Mouse (Mus musculus) kidney, adult 2 months (tissue): Measurements from ENCODE around the gene Wasf1.

Experiments used
- CTCF ChIP-seq: fragments of 200-500 bp; conservative IDR thresholded peaks from 2 replicates; pipeline ENCODE4 v1.5.1; 2011; ENCODE audit warnings: low read depth, mild to moderate bottlenecking, control low read depth, low read length, moderate library complexity, mixed read lengths; ENCODE audit not compliant: insufficient read depth, insufficient read length
- POLR2A ChIP-seq: fragments of 200-500 bp; IDR thresholded peaks from one replicate; pipeline ENCODE4 v1.6.1; 2011; ENCODE audit warnings: low read depth, low read length, control low read depth

GRCm38 (mm10) chr10:40968551-40968950 lies 85.3 kb downstream of the Wasf1 start:
- no peak for TF ChIP-seq POLR2A
- no peak for TF ChIP-seq CTCF
